Mouse (Mus musculus) macrophage (primary cell): ENCODE measurements around the gene Otud7a. TPM values are rescaled to one million over a fixed set of nuclear protein-coding genes. Genes with fewer than 3 reads are reported as not detected.

ENCODE experiments used
- H3K27ac ChIP-seq: fragments of 350-480 bp; formaldehyde crosslinking; 2 replicates; pipeline ENCODE4 v1.9.0; 2021
- H3K36me3 ChIP-seq: fragments of 350-480 bp; formaldehyde crosslinking; 2 replicates; pipeline ENCODE4 v1.9.0; 2021; ENCODE audit errors: inconsistent target
- H3K4me3 ChIP-seq: fragments of 350-480 bp; formaldehyde crosslinking; 2 replicates; pipeline ENCODE4 v1.9.0; 2021; ENCODE audit errors: inconsistent target
- H3K79me2 ChIP-seq: fragments of 350-480 bp; formaldehyde crosslinking; 2 replicates; pipeline ENCODE4 v1.9.0; 2021; ENCODE audit errors: inconsistent target
- WGBS: methylation state at CpG from one replicate; pipeline ENCODE4 v1.1.7; 2026; ENCODE audit warnings: inconsistent platforms; ENCODE audit not compliant: missing documents; 5-methylcytosine and 5-hydroxymethylcytosine counted together
- polyA plus RNA-seq: library from polyadenylated mRNA; stranded (reverse); fragments of 250-400 nt; gene quantifications from 3 replicates; pipeline ENCODE4 v1.2.4, GENCODE M21; 2018; ENCODE audit warnings: inconsistent platforms

Gene Otud7a
- polyA plus RNA-seq, 1 experiment from 2014 or later = not detected

- 16% methylated on average over 25 of the region's 25 CpGs for WGBS
- no peak overlapping the region for H3K4me3 ChIP-seq
- H3K79me2 ChIP-seq = no peaks in the 10 kb centered on the region
- H3K27ac ChIP-seq = no peak overlapping the region
- H3K36me3 ChIP-seq = no peaks in the 10 kb centered on the region
Measured at GRCm38 (mm10) chr7:63757136-63757677, 312.7 kb downstream of the Otud7a start.

DNA sequence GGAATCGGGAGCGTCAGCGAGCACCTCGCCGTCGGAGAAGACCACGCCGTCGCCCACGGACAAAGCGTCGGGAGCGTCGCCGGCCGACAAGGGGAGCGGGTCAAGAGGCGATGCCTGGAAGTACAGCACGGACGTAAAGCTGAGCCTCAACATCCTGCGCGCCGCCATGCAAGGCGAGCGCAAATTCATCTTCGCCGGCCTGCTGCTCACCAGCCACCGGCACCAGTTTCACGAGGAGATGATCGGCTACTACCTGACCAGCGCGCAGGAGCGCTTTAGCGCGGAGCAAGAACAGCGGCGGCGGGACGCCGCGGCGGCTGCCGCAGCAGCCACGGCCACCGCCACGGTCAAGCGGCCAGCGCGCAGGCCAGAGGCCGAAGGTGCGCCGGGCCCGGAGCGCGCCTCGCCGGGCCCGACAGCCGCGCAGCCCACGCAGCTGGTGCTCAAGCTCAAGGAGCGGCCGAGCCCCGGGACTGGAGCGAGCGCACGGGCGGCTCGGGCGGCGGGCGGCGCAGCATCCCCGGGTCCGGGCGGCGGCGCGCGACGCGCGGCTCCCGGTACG is 313.2 kb downstream of the Otud7a start:
- Histone ChIP-seq H3K27ac (no peak overlapping the region), H3K36me3 (no peaks in the 10 kb centered on the region), H3K4me3 (no peak overlapping the region), H3K79me2 (no peaks in the 10 kb centered on the region)
- 2% methylated on average over 69 of the region's 85 CpGs for WGBS

GRCm38 (mm10) chr7:63758240-63758826 is 313.8 kb downstream of the Otud7a start:
- Histone ChIP-seq H3K79me2 (no peaks in the 10 kb centered on the region), H3K27ac (no peak overlapping the region), H3K4me3 (no peak overlapping the region), H3K36me3 (no peaks in the 10 kb centered on the region)
- 2% methylated on average over 91 of the region's 97 CpGs for WGBS

DNA sequence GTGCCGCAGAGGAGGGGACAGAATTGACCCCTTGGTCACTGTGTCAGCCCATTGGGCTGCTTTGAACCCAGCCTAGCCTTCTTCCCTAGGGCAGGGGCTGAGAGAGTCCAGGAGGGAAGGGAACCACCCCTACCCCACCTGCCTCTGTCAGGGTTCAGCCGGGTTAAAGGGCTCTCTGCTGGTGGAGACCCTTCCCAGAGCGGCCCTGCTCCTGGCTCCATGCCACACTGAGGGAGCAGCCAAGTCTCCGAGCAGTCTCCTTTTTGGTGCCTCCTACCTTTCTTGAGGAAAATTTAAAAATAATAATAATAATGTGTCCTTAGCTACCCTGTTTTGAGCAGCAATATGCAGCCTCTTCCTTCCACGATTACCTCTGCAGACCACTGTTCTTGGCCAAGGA is 315.1 kb downstream of the Otud7a start:
- Histone ChIP-seq H3K4me3 (no peak overlapping the region), H3K36me3 (no peaks in the 10 kb centered on the region), H3K27ac (no peak overlapping the region), H3K79me2 (no peaks in the 10 kb centered on the region)
- 59% methylated on average over 5 of the region's 5 CpGs for WGBS

GRCm38 (mm10) chr7:63762529-63762928 is 318.0 kb downstream of the Otud7a start:
- WGBS = 93% methylated on average over 3 of the region's 3 CpGs
- H3K79me2 ChIP-seq = no peaks in the 10 kb centered on the region
- no peak overlapping the region for H3K4me3 ChIP-seq
- H3K36me3 ChIP-seq = no peaks in the 10 kb centered on the region
- H3K27ac ChIP-seq = no peak overlapping the region

DNA sequence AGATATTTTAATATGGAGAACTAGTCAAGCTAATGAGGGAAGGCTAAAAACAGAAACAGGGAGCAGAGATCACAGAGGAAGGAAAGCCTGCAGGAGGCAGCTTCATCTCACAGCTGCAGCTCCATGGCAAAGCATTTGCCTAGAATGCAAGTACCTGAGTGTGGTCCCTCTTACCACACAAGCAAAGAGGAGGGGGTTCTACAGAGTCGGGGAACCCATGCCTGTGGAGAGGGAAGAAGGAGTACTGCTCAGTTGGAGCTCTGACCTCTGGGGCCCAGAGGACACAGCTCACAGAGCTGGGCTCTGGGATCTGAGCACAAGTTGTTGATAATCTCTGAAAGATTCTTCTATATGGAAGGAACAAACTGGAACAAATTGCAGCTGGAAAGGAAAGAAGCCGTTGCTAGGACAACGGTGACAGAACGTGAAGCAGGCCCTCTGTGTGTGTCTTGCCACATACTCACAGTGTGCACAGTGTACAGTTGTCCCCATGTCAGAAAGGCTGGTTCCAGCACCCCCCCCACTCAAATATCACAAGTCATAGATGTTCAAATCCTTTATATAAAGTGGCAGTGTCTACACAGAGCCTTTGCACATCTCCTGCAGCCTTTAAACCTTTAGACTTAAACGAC is 324.0 kb downstream of the Otud7a start:
- WGBS = 56% methylated on average over 5 of the region's 5 CpGs
- no peaks in the 10 kb centered on the region for H3K79me2 ChIP-seq
- no peaks in the 10 kb centered on the region for H3K36me3 ChIP-seq
- H3K4me3 ChIP-seq = no peak overlapping the region
- H3K27ac ChIP-seq = no peak overlapping the region

DNA sequence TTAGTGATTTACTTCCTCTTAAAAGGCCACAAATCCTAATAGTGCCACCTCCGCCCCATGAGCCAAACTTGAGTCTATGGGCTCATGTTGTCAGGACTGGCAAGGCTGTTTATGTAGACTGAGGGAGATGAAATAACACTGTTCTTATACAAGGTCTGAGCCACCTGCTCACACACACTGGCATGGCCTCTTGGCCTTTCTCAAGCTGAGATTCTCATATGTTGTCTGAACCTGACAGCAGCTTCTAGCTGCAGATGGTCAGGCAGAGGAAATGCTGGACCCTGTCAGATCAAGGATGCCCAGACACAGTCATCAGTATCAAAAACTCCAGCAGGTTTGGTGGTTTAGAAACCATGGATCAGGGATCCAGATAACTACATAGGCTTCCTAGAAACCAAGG is 328.7 kb downstream of the Otud7a start:
- Histone ChIP-seq H3K27ac (no peak overlapping the region), H3K36me3 (no peaks in the 10 kb centered on the region), H3K4me3 (no peak overlapping the region), H3K79me2 (no peaks in the 10 kb centered on the region)
- WGBS = 100% methylated on average over 1 of the region's 1 CpGs

GRCm38 (mm10) chr7:63774291-63774690 is 329.7 kb downstream of the Otud7a start:
- Histone ChIP-seq H3K4me3 (no peak overlapping the region), H3K36me3 (no peaks in the 10 kb centered on the region), H3K79me2 (no peaks in the 10 kb centered on the region), H3K27ac (no peak overlapping the region)
- WGBS = 100% methylated on average over 1 of the region's 1 CpGs

- Histone ChIP-seq H3K79me2 (no peaks in the 10 kb centered on the region), H3K4me3 (no peak overlapping the region), H3K27ac (no peak overlapping the region), H3K36me3 (no peaks in the 10 kb centered on the region)
- WGBS = 85% methylated on average over 4 of the region's 4 CpGs
Measured at GRCm38 (mm10) chr7:63777328-63777727, 332.8 kb downstream of the Otud7a start.

DNA sequence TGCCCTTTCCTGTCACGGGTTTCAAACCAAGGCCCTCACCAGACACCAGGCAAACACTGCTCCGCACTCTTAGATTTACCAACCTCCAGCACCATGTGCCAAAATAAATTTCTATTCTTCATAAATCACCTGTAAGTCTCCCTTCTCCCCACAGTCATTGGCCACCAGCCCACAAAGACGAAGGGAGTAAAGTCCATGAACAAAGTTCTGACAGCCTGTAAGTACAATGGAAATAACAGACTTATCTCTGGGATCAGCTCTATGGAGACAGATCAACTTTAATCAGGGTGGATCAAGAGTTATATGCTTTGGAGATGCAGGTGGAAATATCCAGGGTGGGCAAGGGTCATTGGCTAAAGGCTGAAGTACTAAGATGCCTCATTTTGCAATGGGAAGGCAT is 336.3 kb downstream of the Otud7a start:
- no peaks in the 10 kb centered on the region for H3K36me3 ChIP-seq
- 89% methylated on average over 3 of the region's 3 CpGs for WGBS
- no peak overlapping the region for H3K4me3 ChIP-seq
- no peaks in the 10 kb centered on the region for H3K79me2 ChIP-seq
- H3K27ac ChIP-seq = no peak overlapping the region

DNA sequence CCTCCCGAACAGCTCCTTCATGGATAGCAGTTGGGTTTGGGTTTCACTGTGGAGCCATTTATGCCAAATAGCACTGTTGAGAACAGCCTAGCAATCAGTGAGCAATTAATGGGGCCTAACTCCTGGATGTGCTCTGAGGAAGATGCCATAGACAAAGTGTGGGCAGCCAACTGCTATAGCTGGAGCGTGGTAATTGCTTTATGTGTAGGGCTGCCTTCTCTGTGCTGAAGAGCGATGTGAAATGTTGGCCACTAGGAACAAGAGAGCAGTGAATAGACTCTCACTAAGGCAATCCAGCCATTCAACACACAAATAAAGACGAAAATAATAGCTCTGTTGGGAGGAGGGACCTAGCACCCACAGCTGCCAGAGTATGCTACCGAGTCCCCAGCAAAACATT is 345.2 kb downstream of the Otud7a start:
- H3K27ac ChIP-seq = no peak overlapping the region
- no peaks in the 10 kb centered on the region for H3K36me3 ChIP-seq
- H3K4me3 ChIP-seq = no peak overlapping the region
- no peaks in the 10 kb centered on the region for H3K79me2 ChIP-seq
- WGBS = 89% methylated on average over 5 of the region's 5 CpGs

DNA sequence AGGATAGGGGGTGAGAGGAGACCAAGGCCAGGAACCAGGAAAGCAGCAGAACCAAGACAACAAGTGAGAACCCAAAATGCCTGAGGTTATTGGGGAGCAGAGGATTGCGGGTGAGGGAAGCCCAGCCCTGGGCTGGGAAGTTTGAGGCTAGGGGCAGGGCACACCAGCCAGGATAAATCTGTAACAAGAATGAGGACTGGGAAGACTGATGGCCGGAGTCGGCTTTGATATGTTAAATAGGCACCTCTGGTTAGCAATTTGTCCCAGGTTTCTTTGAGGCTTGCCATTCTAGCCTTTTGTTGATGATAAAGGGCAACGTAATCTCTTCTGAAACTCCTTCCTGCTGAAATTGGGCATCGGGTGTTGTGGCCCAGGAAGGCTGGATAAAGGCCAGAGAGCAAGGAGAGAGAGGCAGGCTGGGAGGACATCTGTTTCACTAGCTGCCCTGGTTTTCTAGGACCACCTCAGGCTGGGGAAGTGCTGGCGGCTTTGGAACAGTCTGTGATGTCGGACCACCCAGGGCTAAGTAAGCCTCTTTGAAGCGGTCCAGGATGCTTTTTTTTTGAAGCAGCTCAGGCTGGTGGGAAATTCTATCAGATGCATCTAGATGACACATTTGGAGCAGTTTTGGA is 351.6 kb downstream of the Otud7a start:
- Histone ChIP-seq H3K79me2 (no peaks in the 10 kb centered on the region), H3K36me3 (no peaks in the 10 kb centered on the region), H3K4me3 (no peak overlapping the region), H3K27ac (no peak overlapping the region)
- 85% methylated on average over 8 of the region's 8 CpGs for WGBS

DNA sequence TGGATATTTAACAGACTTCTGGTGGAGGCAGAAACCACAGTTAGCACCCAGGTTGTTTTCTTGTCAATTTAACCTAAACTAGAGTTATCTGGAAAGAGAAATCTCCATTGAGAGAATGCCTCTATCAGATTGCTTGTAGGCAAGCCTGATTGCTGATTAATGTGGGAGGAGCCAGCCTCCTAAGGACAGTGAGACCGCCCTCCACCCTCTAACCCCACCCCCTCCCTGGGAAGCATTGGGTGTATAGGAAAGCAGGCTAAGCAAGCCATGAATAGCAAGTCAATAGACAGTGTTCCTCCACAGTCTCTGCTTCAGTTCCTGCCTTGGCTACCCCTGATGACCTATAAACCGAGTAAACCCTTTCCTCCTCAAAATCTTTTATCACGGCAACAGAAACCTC is 353.9 kb downstream of the Otud7a start:
- 83% methylated on average over 3 of the region's 3 CpGs for WGBS

DNA sequence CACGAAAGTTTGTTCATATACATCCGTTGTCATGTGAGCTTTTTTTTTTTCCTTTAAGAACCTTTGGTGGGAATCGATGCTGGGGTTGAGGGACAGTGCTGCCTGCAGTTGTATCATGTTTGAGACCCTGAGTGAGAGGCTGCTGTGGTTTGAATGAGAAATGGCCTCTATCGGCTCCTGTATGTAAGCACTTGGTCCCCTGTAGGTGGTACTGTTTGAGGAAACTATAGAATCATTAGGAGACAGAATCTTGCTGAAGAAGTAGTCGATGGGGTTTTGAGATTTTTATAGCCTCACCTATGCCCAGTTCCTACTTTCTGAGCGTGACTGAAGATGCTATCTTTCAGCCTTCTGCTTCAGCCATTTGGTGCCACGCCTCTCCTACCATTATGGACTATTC is 354.8 kb downstream of the Otud7a start:
- H3K4me3 ChIP-seq = no peak overlapping the region
- 96% methylated on average over 7 of the region's 7 CpGs for WGBS
- no peaks in the 10 kb centered on the region for H3K79me2 ChIP-seq
- H3K27ac ChIP-seq = no peak overlapping the region
- H3K36me3 ChIP-seq = no peaks in the 10 kb centered on the region

More for the DNA sequence above, 353.9 kb downstream of the Otud7a start:
- no peak overlapping the region for H3K4me3 ChIP-seq
- no peaks in the 10 kb centered on the region for H3K36me3 ChIP-seq
- H3K27ac ChIP-seq = no peak overlapping the region
- H3K79me2 ChIP-seq = no peaks in the 10 kb centered on the region

GRCm38 (mm10) chr7:63802751-63803150 is 358.2 kb downstream of the Otud7a start:
- H3K79me2 ChIP-seq = no peaks in the 10 kb centered on the region
- H3K36me3 ChIP-seq = no peaks in the 10 kb centered on the region
- no peak overlapping the region for H3K27ac ChIP-seq
- 92% methylated on average over 21 of the region's 21 CpGs for WGBS
- no peak overlapping the region for H3K4me3 ChIP-seq
